Mouse (Mus musculus) midbrain, postnatal 0 days (tissue): ENCODE results near the gene Rab12. TPM values are rescaled to one million over a fixed set of nuclear protein-coding genes. Genes with fewer than 3 reads are reported as not detected.
A peak's percentile ranks its signal among the peaks of the same experiment; 100 is the strongest.

Experiments used
- ATAC-seq: fragments of 200-750 bp; cut with Nextera tagmentation; 2 replicates; pipeline ENCODE4 v1.8.0; 2017; ENCODE audit warnings: moderate number of reproducible peaks, mild to moderate bottlenecking, moderate TSS enrichment, moderate library complexity; ENCODE audit not compliant: low FRiP score
- DNase-seq: peaks from one replicate; pipeline ENCODE4 v3.0.0-alpha.2; 2015; ENCODE audit warnings: low spot score
- H3K27ac ChIP-seq: fragments of 300-500 bp; sonication (generic); 2 replicates; pipeline ENCODE4 v1.5.1; 2014; ENCODE audit warnings: low read depth, mild to moderate bottlenecking, low read length, mixed read lengths
- H3K27me3 ChIP-seq: fragments of 300-500 bp; sonication (generic); 2 replicates; pipeline ENCODE4 v1.6.1; 2014; ENCODE audit warnings: low read length, control low read depth, mixed read lengths; ENCODE audit not compliant: insufficient read depth
- H3K36me3 ChIP-seq: fragments of 300-500 bp; sonication (generic); 2 replicates; pipeline ENCODE4 v1.6.1; 2014; ENCODE audit warnings: low read length, control low read depth, mixed read lengths; ENCODE audit not compliant: insufficient read depth
- H3K4me1 ChIP-seq: fragments of 300-500 bp; sonication (generic); 2 replicates; pipeline ENCODE4 v1.6.1; 2014; ENCODE audit warnings: mild to moderate bottlenecking, control low read depth, antibody characterized with exemption, low read length, mixed read lengths; ENCODE audit not compliant: insufficient read depth
- H3K4me2 ChIP-seq: fragments of 300-500 bp; sonication (generic); 2 replicates; pipeline ENCODE4 v1.6.1; 2014; ENCODE audit warnings: low read depth, mild to moderate bottlenecking, low read length, mixed read lengths; ENCODE audit not compliant: poor library complexity, severe bottlenecking
- H3K4me3 ChIP-seq: fragments of 300-500 bp; sonication (generic); 2 replicates; pipeline ENCODE4 v1.5.1; 2014; ENCODE audit warnings: low read depth, mild to moderate bottlenecking, low read length, moderate library complexity
- H3K9ac ChIP-seq: fragments of 300-500 bp; sonication (generic); replicated peaks from 2 replicates; pipeline ENCODE4 v1.6.1; 2014; ENCODE audit warnings: mild to moderate bottlenecking, low read length, moderate library complexity, mixed read lengths; ENCODE audit not compliant: poor library complexity, severe bottlenecking
- H3K9me3 ChIP-seq: fragments of 300-500 bp; sonication (generic); 2 replicates; pipeline ENCODE4 v1.6.1; 2016; ENCODE audit warnings: low read length, control low read depth
- CTCF ChIP-seq: IDR thresholded peaks from 2 replicates; pipeline ENCODE4 v1.5.1; 2016; ENCODE audit warnings: antibody characterized with exemption, mild to moderate bottlenecking
- WGBS: fragments of 180-500 bp; shearing (Covaris S2); extraction: QIAGEN DNeasy Blood & Tissue Kit; methylation state at CpG from one replicate; pipeline ENCODE4 v1.1.7; 2014; 5-methylcytosine and 5-hydroxymethylcytosine counted together
- polyA plus RNA-seq: library from polyadenylated mRNA; unstranded; fragments of >200 nt; fragmentation: Nextera tagmentation; extraction: Ambion mirVana; gene quantifications from 2 replicates; pipeline ENCODE4 v1.2.1, GENCODE M21; 2015
- total RNA-seq: library from RNA; depleted of rRNA; stranded (reverse); fragments of >200 nt; gene quantifications from 2 replicates; pipeline ENCODE4 v1.2.3, GENCODE M21; 2014

The Rab12 gene
- total and polyA plus RNA-seq, 2 experiments from 2014 or later: 95.3 to 102 TPM

DNA sequence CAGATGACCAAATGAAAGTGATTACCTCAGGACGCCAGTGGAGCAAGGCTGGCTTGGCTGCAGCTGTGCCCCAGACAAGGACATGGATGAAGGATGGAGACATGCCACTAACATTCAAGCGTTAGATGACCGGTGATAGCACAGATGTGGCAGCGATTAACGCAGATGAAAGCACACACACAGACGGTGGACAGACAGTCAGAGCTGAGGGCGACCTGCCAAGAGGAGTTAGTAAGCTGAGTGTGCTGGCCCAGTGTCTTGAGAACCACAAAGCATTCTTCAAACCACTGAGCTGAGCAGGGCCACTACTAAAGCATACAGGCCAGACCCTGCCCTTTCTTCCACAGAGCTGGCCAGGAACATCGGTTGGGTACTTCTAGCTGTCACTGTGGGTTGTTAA, 14.6 kb downstream of the Rab12 start:
- H3K4me2 ChIP-seq: no peak overlapping the region
- no peak for TF ChIP-seq CTCF
- H3K4me1 ChIP-seq: no peaks in the 10 kb centered on the region
- H3K9me3 ChIP-seq: no peaks in the 10 kb centered on the region
- H3K36me3 ChIP-seq: peaks cover 22% of the 10 kb centered on the region
- no peak for ATAC-seq
- DNase-seq: peak; percentile 29
- no peak overlapping the region for H3K27ac ChIP-seq
- no peak overlapping the region for H3K9ac ChIP-seq
- 82% methylated on average over 8 of the region's 8 CpGs for WGBS
- no peak overlapping the region for H3K4me3 ChIP-seq
- H3K27me3 ChIP-seq: no peaks in the 10 kb centered on the region

DNA sequence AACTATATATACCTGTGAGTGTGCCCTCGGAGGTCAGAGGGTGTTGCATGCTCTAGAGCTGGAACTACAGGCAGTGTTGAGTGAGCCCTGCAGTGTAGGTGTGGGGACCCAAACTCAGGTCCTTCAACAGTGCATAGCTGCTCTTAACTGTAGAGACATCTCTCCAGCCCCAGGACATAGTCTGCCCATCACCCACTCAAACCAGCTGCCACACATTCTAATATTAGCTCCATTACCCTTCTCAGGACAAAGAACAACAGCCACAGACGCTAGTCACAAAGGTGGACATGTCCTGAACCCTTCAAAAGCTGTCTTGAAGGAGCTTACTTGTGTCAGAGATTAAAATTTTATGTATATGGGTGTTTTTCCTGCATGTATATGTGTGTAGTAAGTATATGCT, 15.3 kb downstream of the Rab12 start:
- DNase-seq: no peak

DNA sequence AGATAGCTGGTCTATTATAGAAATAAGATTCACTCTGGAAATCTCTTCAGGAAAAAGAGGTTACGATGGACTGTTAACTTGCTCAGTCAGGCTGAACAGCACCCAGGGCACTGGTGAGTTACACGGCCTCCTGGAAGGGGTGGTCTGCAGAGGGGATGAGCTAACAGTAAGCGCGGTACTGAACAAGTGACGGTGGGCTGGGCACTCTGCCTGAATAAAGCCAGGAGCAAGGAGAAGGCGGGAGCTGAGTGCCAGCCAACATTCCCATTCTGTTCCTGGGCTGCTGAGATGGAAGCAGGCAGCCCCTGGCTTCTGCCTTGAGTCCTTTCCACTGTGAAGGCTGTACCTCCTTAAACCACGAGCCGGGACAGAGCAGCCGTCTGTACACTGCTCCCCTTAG, 16.1 kb downstream of the Rab12 start:
- Histone ChIP-seq H3K4me2 (no peak overlapping the region), H3K9ac (no peak overlapping the region), H3K27ac (no peak overlapping the region), H3K4me3 (no peak overlapping the region), H3K27me3 (no peaks in the 10 kb centered on the region), H3K4me1 (no peaks in the 10 kb centered on the region), H3K36me3 (peaks cover 32% of the 10 kb centered on the region), H3K9me3 (no peaks in the 10 kb centered on the region)
- peak; percentile 56 for DNase-seq
- no peak for ATAC-seq
- 74% methylated on average over 9 of the region's 9 CpGs for WGBS
- TF ChIP-seq CTCF: no peak

More for the DNA sequence above, 15.3 kb downstream of the Rab12 start:
- Histone ChIP-seq H3K27ac (no peak overlapping the region), H3K4me3 (no peak overlapping the region), H3K9me3 (no peaks in the 10 kb centered on the region), H3K36me3 (peaks cover 29% of the 10 kb centered on the region), H3K4me2 (no peak overlapping the region), H3K27me3 (no peaks in the 10 kb centered on the region), H3K4me1 (no peaks in the 10 kb centered on the region), H3K9ac (no peak overlapping the region)
- 95% methylated on average over 2 of the region's 2 CpGs for WGBS
- no peak for TF ChIP-seq CTCF
- ATAC-seq: no peak

DNA sequence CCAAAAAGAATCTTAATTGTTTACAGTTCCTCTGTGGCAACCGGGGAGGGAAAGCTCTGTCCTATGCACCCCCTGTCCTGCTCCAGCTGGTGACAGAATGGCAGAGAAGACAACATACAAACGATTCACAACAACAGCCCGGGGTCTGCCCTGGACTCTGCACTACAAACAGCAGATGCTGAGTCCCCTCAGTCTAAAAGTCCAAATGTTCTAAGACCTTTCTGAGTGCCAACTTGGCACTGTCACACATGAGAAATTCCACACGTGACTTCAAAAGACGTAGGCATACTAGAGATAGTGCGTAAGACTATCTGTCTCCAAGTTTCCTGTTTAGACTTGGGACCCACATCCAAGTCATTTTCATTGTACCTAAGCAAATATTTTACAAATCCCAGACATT, 16.7 kb downstream of the Rab12 start:
- H3K27me3 ChIP-seq: no peaks in the 10 kb centered on the region
- no peak for DNase-seq
- no peak overlapping the region for H3K9ac ChIP-seq
- no peak for ATAC-seq
- H3K9me3 ChIP-seq: no peaks in the 10 kb centered on the region
- H3K27ac ChIP-seq: no peak overlapping the region
- no peak overlapping the region for H3K4me3 ChIP-seq
- no peaks in the 10 kb centered on the region for H3K4me1 ChIP-seq
- peaks cover 38% of the 10 kb centered on the region for H3K36me3 ChIP-seq
- TF ChIP-seq CTCF: no peak
- H3K4me2 ChIP-seq: no peak overlapping the region
- 93% methylated on average over 6 of the region's 6 CpGs for WGBS

DNA sequence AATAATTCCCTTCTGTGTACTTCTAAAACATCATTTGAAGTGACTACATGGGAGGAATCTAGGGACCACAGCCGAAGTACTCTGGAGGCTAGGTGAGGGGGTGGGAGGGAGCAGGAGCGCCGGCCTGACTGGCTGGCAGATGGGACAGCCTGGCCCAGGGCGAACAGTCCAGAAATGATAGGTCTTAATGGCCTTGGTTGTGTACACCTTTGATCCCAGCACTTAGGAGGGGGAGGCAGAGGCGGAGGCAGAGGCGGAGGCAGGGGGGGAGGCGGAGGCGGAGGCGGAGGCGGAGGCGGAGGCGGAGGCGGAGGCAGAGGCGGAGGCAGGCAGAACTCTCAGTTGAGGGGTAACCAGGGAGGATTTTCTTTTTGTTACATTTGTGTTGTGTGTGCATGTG, 20.9 kb downstream of the Rab12 start:
- Histone ChIP-seq H3K4me3 (no peak overlapping the region), H3K4me1 (no peaks in the 10 kb centered on the region), H3K4me2 (no peak overlapping the region), H3K9ac (no peak overlapping the region), H3K27ac (no peak overlapping the region), H3K36me3 (peaks cover 50% of the 10 kb centered on the region), H3K27me3 (no peaks in the 10 kb centered on the region), H3K9me3 (no peaks in the 10 kb centered on the region)
- WGBS: 82% methylated on average over 14 of the region's 14 CpGs
- TF ChIP-seq CTCF: no peak
- DNase-seq: no peak
- no peak for ATAC-seq

DNA sequence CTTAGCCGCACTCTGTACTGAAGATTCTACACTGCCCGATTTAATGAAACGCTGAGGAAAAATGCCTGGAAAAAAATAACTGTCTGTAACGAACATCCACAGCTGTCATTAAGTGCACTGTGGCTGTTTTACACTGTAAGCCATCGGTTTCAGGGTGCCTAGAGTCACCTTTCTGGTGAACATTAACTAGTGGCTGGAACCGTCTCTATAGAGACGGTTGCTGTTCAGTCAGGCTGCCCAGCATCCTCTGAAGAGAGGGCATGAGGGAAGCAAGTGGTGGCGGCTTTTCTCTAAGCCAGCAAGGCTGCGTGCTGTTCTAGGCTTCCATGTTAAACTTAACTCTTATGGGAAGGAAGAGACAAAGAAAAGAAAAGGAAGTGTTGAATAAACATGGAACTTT, 22.9 kb downstream of the Rab12 start:
- ATAC-seq: no peak
- H3K27ac ChIP-seq: no peak overlapping the region
- H3K9me3 ChIP-seq: no peaks in the 10 kb centered on the region
- WGBS: 95% methylated on average over 9 of the region's 9 CpGs
- H3K36me3 ChIP-seq: peaks cover 50% of the 10 kb centered on the region
- no peak overlapping the region for H3K4me3 ChIP-seq
- DNase-seq: no peak
- no peak overlapping the region for H3K9ac ChIP-seq
- H3K4me2 ChIP-seq: no peak overlapping the region
- no peaks in the 10 kb centered on the region for H3K27me3 ChIP-seq
- no peak for TF ChIP-seq CTCF
- H3K4me1 ChIP-seq: no peaks in the 10 kb centered on the region
